Mouse (Mus musculus) CH12.LX (cell line): Measurements from ENCODE around the gene Ndc1. TPM values are rescaled to one million over a fixed set of nuclear protein-coding genes. Genes with fewer than 3 reads are reported as not detected.

Source experiments
- DNase-seq: peaks from one replicate; pipeline ENCODE4 v3.0.0-alpha.2; 2013; ENCODE audit errors: extremely low read depth
- H3K27ac ChIP-seq: 2 replicates; pipeline ENCODE4 v1.5.1; 2012; ENCODE audit warnings: low read depth, mild to moderate bottlenecking, control low read depth, moderate library complexity; ENCODE audit not compliant: insufficient read depth
- H3K27me3 ChIP-seq: replicated peaks from 2 replicates; pipeline ENCODE3; 2012; ENCODE audit warnings: inconsistent platforms
- H3K36me3 ChIP-seq, 2 experiments: replicated peaks in 1 of 2; 2 replicates each; pipeline versions ENCODE3 to v1.6.1; 2012; ENCODE audit warnings: inconsistent platforms in 1 of 2, low read length in 1 of 2, mild to moderate bottlenecking in 1 of 2, mixed read lengths in 1 of 2, moderate library complexity in 1 of 2; ENCODE audit not compliant: control insufficient read depth in 1 of 2, insufficient read depth in 1 of 2
- H3K4me1 ChIP-seq, 2 experiments: 2 replicates each; pipeline ENCODE4 v1.6.1; 2012; ENCODE audit warnings: inconsistent platforms in 1 of 2, moderate library complexity in 1 of 2; ENCODE audit not compliant: insufficient read depth in 2 of 2, control insufficient read depth in 1 of 2
- H3K4me2 ChIP-seq: 2 replicates; pipeline ENCODE4 v1.6.1; 2012; ENCODE audit warnings: low read depth, mild to moderate bottlenecking, control low read depth; ENCODE audit not compliant: poor library complexity, insufficient read depth, severe bottlenecking
- H3K4me3 ChIP-seq, 3 experiments: fragments of 150-350 bp in 1 of 3; sonication (generic) in 1 of 3; replicated peaks in 1 of 3; 2 replicates each; pipeline versions ENCODE3 to v1.5.1; 2011 to 2012; ENCODE audit warnings: low read depth in 2 of 3, low read length in 2 of 3, mild to moderate bottlenecking in 2 of 3, moderate library complexity in 2 of 3, control low read depth in 1 of 3, improper control_type of control experiment in 1 of 3, inconsistent platforms in 1 of 3, mixed read lengths in 1 of 3; ENCODE audit not compliant: poor library complexity in 1 of 3
- H3K79me2 ChIP-seq: replicated peaks from 2 replicates; pipeline ENCODE4 v1.6.1; 2012; ENCODE audit warnings: mild to moderate bottlenecking, moderate library complexity; ENCODE audit not compliant: control insufficient read depth, poor library complexity, insufficient read depth, severe bottlenecking; ENCODE audit errors: extremely low read depth
- H3K9ac ChIP-seq: 2 replicates; pipeline ENCODE4 v1.6.1; 2012; ENCODE audit warnings: low read depth, mild to moderate bottlenecking, control low read depth, moderate library complexity; ENCODE audit not compliant: insufficient read depth
- H3K9me3 ChIP-seq: replicated peaks from 2 replicates; pipeline ENCODE3; 2012; ENCODE audit warnings: low read length, inconsistent platforms, mixed read lengths
- BHLHE40 ChIP-seq: IDR thresholded peaks from 2 replicates; pipeline ENCODE4 v1.6.1; 2011; ENCODE audit warnings: mild to moderate bottlenecking, low read depth, low read length, improper control_type of control experiment
- CHD1 ChIP-seq: IDR thresholded peaks from 2 replicates; pipeline ENCODE4 v1.6.1; 2012; ENCODE audit warnings: low read depth, low read length, improper control_type of control experiment, inconsistent platforms
- CHD2 ChIP-seq: IDR thresholded peaks from 2 replicates; pipeline ENCODE4 v1.6.1; 2011; ENCODE audit warnings: low read length, improper control_type of control experiment
- CTCF ChIP-seq, 2 experiments: IDR thresholded peaks in 1 of 2; conservative IDR thresholded peaks in 1 of 2; 2 replicates each; pipeline ENCODE4 v1.5.1; 2011 to 2012; ENCODE audit warnings: low read depth in 2 of 2, low read length in 2 of 2, improper control_type of control experiment in 1 of 2, inconsistent platforms in 1 of 2, mild to moderate bottlenecking in 1 of 2, moderate library complexity in 1 of 2
- E2F4 ChIP-seq: IDR thresholded peaks from 2 replicates; pipeline ENCODE4 v1.6.1; 2011; ENCODE audit warnings: low read depth, low read length, improper control_type of control experiment; ENCODE audit not compliant: insufficient replicate concordance
- ELF1 ChIP-seq: IDR thresholded peaks from 2 replicates; pipeline ENCODE4 v1.6.1; 2014; ENCODE audit warnings: low read depth, mild to moderate bottlenecking, inconsistent platforms, low read length, improper control_type of control experiment
- EP300 ChIP-seq: IDR thresholded peaks from 2 replicates; pipeline ENCODE4 v1.6.1; 2011; ENCODE audit warnings: low read length, improper control_type of control experiment
- HCFC1 ChIP-seq: IDR thresholded peaks from 2 replicates; pipeline ENCODE4 v1.6.1; 2012; ENCODE audit warnings: low read depth, mild to moderate bottlenecking, inconsistent platforms, low read length, improper control_type of control experiment
- JUN ChIP-seq: IDR thresholded peaks from 2 replicates; pipeline ENCODE4 v1.6.1; 2011; ENCODE audit warnings: low read depth, mild to moderate bottlenecking, low read length, improper control_type of control experiment, moderate library complexity; ENCODE audit not compliant: insufficient read depth
- JUND ChIP-seq: conservative IDR thresholded peaks from 2 replicates; pipeline ENCODE4 v1.6.1; 2011; ENCODE audit warnings: low read depth, low read length, improper control_type of control experiment
- MAFK ChIP-seq: IDR thresholded peaks from 2 replicates; pipeline ENCODE4 v1.6.1; 2011; ENCODE audit warnings: low read length, improper control_type of control experiment; ENCODE audit not compliant: insufficient replicate concordance
- MAZ ChIP-seq: IDR thresholded peaks from 2 replicates; pipeline ENCODE4 v1.6.1; 2012; ENCODE audit warnings: low read depth, mild to moderate bottlenecking, inconsistent platforms, low read length, improper control_type of control experiment, moderate library complexity
- MEF2A ChIP-seq: IDR thresholded peaks from 2 replicates; pipeline ENCODE4 v1.6.1; 2014; ENCODE audit warnings: low read depth, mild to moderate bottlenecking, inconsistent platforms, low read length, improper control_type of control experiment, borderline replicate concordance
- PAX5 ChIP-seq: IDR thresholded peaks from 2 replicates; pipeline ENCODE4 v1.6.1; 2012; ENCODE audit warnings: low read length, inconsistent platforms, mixed read lengths
- RAD21 ChIP-seq: IDR thresholded peaks from 2 replicates; pipeline ENCODE4 v1.6.1; 2011; ENCODE audit warnings: low read depth, mild to moderate bottlenecking, low read length, improper control_type of control experiment, moderate library complexity
- RCOR1 ChIP-seq: conservative IDR thresholded peaks from 2 replicates; pipeline ENCODE4 v1.6.1; 2012; ENCODE audit warnings: low read depth, mild to moderate bottlenecking, inconsistent platforms, low read length, improper control_type of control experiment
- SMC3 ChIP-seq: IDR thresholded peaks from 2 replicates; pipeline ENCODE4 v1.6.1; 2011; ENCODE audit warnings: low read depth, low read length, improper control_type of control experiment
- UBTF ChIP-seq: IDR thresholded peaks from 2 replicates; pipeline ENCODE4 v1.6.1; 2012; ENCODE audit warnings: low read depth, mild to moderate bottlenecking, inconsistent platforms, low read length, improper control_type of control experiment, moderate library complexity
- USF1 ChIP-seq: IDR thresholded peaks from 2 replicates; pipeline ENCODE4 v1.6.1; 2014; ENCODE audit warnings: low read depth, mild to moderate bottlenecking, inconsistent platforms, low read length, improper control_type of control experiment
- USF2 ChIP-seq: conservative IDR thresholded peaks from 2 replicates; pipeline ENCODE4 v1.6.1; 2011; ENCODE audit warnings: low read depth, low read length, improper control_type of control experiment
- dilution Hi-C: fragments of 300-500 bp; cut with MboI; formaldehyde crosslinking; loops from 2 replicates; pipeline ENCODE4 v1.14.3; 2020; ENCODE audit warnings: low sequenced_read_pairs; ENCODE audit not compliant: extremely low pct_unique_long_range_greater_than_20kb, extremely low pct_ligation_motif_present
- in situ Hi-C: fragments of 300-500 bp; cut with MboI; formaldehyde crosslinking; loops from 3 replicates; pipeline ENCODE4 v1.14.3; 2019; ENCODE audit warnings: low sequenced_read_pairs, low pct_ligation_motif_present, low pct_unique_long_range_greater_than_20kb, mixed read lengths
- polyA plus RNA-seq: library from polyadenylated mRNA; unstranded; fragments of >175 nt; gene quantifications from 2 replicates; pipeline ENCODE4 v1.2.1, GENCODE M21; 2012; ENCODE audit warnings: low read depth; ENCODE audit not compliant: insufficient read length
- total RNA-seq, 2 experiments: library from RNA; depleted of rRNA; stranded (reverse); fragments of 300-350 nt in 1 of 2; fragments of >200 nt in 1 of 2; gene quantifications; 2 replicates each; pipeline ENCODE4 v1.2.3; 2012 to 2014

Ndc1 gene
- total and polyA plus RNA-seq, 3 experiments: 49.1 to 86.5 (median 71.3) TPM

DNA sequence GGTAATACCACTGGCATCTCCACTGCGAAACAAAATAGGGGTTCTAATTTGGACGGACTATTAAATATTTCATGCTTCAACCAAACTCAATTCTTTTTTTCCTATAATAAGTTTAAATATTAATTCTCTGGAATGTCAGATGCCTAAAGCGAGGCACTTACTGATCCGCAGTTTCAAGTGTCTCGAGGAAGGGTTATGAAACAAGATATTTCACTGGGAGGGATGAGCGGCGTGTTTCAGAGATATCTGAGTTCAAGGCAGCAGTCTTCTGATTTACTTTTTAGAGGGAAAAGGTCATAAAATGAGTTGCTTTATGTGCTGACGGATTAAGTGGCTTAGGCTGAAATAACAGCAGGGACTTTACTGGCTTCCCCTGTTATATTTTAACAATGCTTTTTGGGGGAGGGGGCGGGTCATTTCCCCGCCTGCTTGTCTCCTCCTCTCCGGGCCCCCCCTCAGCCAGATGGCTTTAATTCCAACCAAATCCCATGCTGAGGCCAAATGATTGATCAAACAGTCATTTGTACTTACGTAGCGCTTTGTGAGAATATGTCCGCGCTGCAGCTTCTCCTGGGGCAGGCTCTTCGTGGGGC, 75.4 kb downstream of the Ndc1 start:
- Histone ChIP-seq H3K9me3 (peaks cover 6% of the 10 kb centered on the region), H3K36me3 (no peaks in the 10 kb centered on the region), H3K4me3 (no peak overlapping the region), H3K9ac (no peak overlapping the region), H3K79me2 (no peaks in the 10 kb centered on the region)
- dilution Hi-C loops: no loop called here
- DNase-seq: no peak
- in situ Hi-C loops: loop anchor here (10.0 kb wide), 1 partner anchor 212 kb away; no protein-coding TSS in a partner anchor
- no peak for TF ChIP-seq JUN
- TF ChIP-seq SMC3: no peak
- TF ChIP-seq RCOR1: no peak
- TF ChIP-seq RAD21: no peak
- TF ChIP-seq MEF2A: no peak
- no peak for TF ChIP-seq E2F4
- TF ChIP-seq PAX5: no peak
- no peak for TF ChIP-seq USF2
- no peak for TF ChIP-seq JUND
- TF ChIP-seq CHD1: no peak
- no peak for TF ChIP-seq EP300
- TF ChIP-seq BHLHE40: no peak
- TF ChIP-seq MAZ: no peak
- TF ChIP-seq CHD2: no peak
- no peak for TF ChIP-seq ELF1
- TF ChIP-seq MAFK: no peak
- no peak for TF ChIP-seq USF1
- no peak for TF ChIP-seq HCFC1
- TF ChIP-seq UBTF: no peak
- TF ChIP-seq, all 38 proteins: peak for 0
- Histone ChIP-seq H3K4me1 (no peaks in the 10 kb centered on the region), H3K4me2 (no peak overlapping the region), H3K27me3 (no peaks in the 10 kb centered on the region), H3K27ac (no peak overlapping the region)

DNA sequence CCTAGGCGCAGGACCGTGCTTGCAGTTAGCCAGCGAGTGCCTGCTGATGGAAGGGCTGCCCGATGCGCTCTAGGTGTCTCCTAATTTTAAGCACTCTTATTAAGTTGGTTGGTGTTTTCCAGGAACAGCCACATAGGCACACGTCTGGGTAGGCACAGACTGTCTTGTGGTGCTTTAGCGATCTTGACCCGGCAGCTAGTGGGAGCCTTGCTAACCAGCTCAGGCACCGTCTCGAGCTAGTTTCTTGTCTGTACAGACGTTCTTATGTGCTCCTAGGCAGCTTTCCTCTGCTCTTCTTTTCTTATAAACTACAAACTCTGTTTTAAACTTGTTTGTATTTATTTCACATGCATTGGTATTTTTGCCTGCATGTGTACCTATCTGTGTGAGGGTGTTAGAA, 76.0 kb downstream of the Ndc1 start:
- Histone ChIP-seq H3K9ac (no peak overlapping the region), H3K4me3 (no peak overlapping the region), H3K36me3 (no peaks in the 10 kb centered on the region), H3K27ac (no peak overlapping the region), H3K4me1 (no peaks in the 10 kb centered on the region), H3K9me3 (peaks cover 6% of the 10 kb centered on the region), H3K79me2 (no peaks in the 10 kb centered on the region), H3K4me2 (no peak overlapping the region), H3K27me3 (no peaks in the 10 kb centered on the region)
- dilution Hi-C loops: no loop called here
- DNase-seq: no peak
- TF ChIP-seq JUND (no peak), CTCF (conservative IDR thresholded peaks at IDR 0.05 in 1 of 2, IDR thresholded peaks at IDR 0.05 in 1 of 2; ENCODE audit: low read depth in 2 of 2, low read length in 2 of 2) (no peak), E2F4 (no peak)
- in situ Hi-C loops: loop anchor here (10.0 kb wide), 1 partner anchor 211 kb away; no protein-coding TSS in a partner anchor
